Mouse (Mus musculus) forebrain, postnatal 0 days (tissue): ENCODE data around the gene Eif3k. TPM values are rescaled to one million over a fixed set of nuclear protein-coding genes. Genes with fewer than 3 reads are reported as not detected.

Experiments used
- ATAC-seq: fragments of 200-750 bp; cut with Nextera tagmentation; 2 replicates; pipeline ENCODE4 v1.8.0; 2017; ENCODE audit warnings: mild to moderate bottlenecking, moderate library complexity
- DNase-seq: peaks from one replicate; pipeline ENCODE4 v3.0.0-alpha.2; 2015
- H3K27ac ChIP-seq: fragments of 300-500 bp; sonication (generic); 2 replicates; pipeline ENCODE4 v1.5.1; 2014; ENCODE audit warnings: low read depth, mild to moderate bottlenecking, antibody characterized with exemption, low read length, moderate library complexity, mixed read lengths
- H3K27me3 ChIP-seq: fragments of 300-500 bp; sonication (generic); 2 replicates; pipeline ENCODE4 v1.6.1; 2014; ENCODE audit warnings: mild to moderate bottlenecking, low read length, mixed read lengths; ENCODE audit not compliant: insufficient read depth
- H3K36me3 ChIP-seq: fragments of 300-500 bp; sonication (generic); 2 replicates; pipeline ENCODE4 v1.6.1; 2014; ENCODE audit warnings: mild to moderate bottlenecking, moderate library complexity; ENCODE audit not compliant: insufficient read depth
- H3K4me1 ChIP-seq: fragments of 300-500 bp; sonication (generic); 2 replicates; pipeline ENCODE4 v1.6.1; 2014; ENCODE audit warnings: antibody characterized with exemption; ENCODE audit not compliant: insufficient read depth
- H3K4me2 ChIP-seq: fragments of 300-500 bp; sonication (generic); 2 replicates; pipeline ENCODE4 v1.6.1; 2014; ENCODE audit warnings: low read depth, mild to moderate bottlenecking, moderate library complexity
- H3K4me3 ChIP-seq: fragments of 300-500 bp; sonication (generic); 2 replicates; pipeline ENCODE4 v1.5.1; 2014; ENCODE audit warnings: low read depth, low read length, mixed read lengths
- H3K9ac ChIP-seq: fragments of 300-500 bp; sonication (generic); 2 replicates; pipeline ENCODE4 v1.6.1; 2014; ENCODE audit warnings: mild to moderate bottlenecking
- H3K9me3 ChIP-seq: fragments of 300-500 bp; sonication (generic); 2 replicates; pipeline ENCODE4 v1.6.1; 2016; ENCODE audit warnings: low read length
- CTCF ChIP-seq: sonication (generic); IDR thresholded peaks from 2 replicates; pipeline ENCODE4 v1.5.1; 2016; ENCODE audit warnings: antibody characterized with exemption, control low read depth, low read depth
- WGBS: fragments of 180-500 bp; shearing (Covaris S2); extraction: QIAGEN DNeasy Blood & Tissue Kit; methylation state at CpG from one replicate; pipeline ENCODE4 v1.1.7; 2014; 5-methylcytosine and 5-hydroxymethylcytosine counted together
- polyA plus RNA-seq: library from polyadenylated mRNA; unstranded; fragments of >200 nt; fragmentation: Nextera tagmentation; extraction: Ambion mirVana; gene quantifications from 2 replicates; pipeline ENCODE4 v1.2.1, GENCODE M21; 2015
- total RNA-seq: library from RNA; depleted of rRNA; stranded (reverse); fragments of >200 nt; gene quantifications from 2 replicates; pipeline ENCODE4 v1.2.3, GENCODE M21; 2014

Eif3k gene
- total and polyA plus RNA-seq, 2 experiments from 2014 or later, result 318 to 360 TPM

GRCm38 (mm10) chr7:28949298-28949697 lies 32.4 kb downstream of the Eif3k start:
- WGBS, result 82% methylated on average over 2 of the region's 2 CpGs
- Histone ChIP-seq H3K4me3 (no peak overlapping the region), H3K9me3 (no peaks in the 10 kb centered on the region), H3K27ac (no peak overlapping the region), H3K4me1 (peaks cover 17% of the 10 kb centered on the region; the same call in 1 of the 2 replicates), H3K4me2 (no peak overlapping the region), H3K27me3 (no peaks in the 10 kb centered on the region), H3K36me3 (no peaks in the 10 kb centered on the region), H3K9ac (no peak overlapping the region)
- no peak for ATAC-seq
- TF ChIP-seq CTCF, result no peak
- DNase-seq, result no peak

GRCm38 (mm10) chr7:28948746-28949145 lies 32.9 kb downstream of the Eif3k start:
- Histone ChIP-seq H3K4me1 (peaks cover 14% of the 10 kb centered on the region; the same call in 1 of the 2 replicates), H3K36me3 (no peaks in the 10 kb centered on the region), H3K9ac (no peak overlapping the region), H3K4me3 (no peak overlapping the region), H3K4me2 (no peak overlapping the region), H3K27ac (no peak overlapping the region), H3K27me3 (no peaks in the 10 kb centered on the region), H3K9me3 (no peaks in the 10 kb centered on the region)
- 96% methylated on average over 7 of the region's 7 CpGs for WGBS
- TF ChIP-seq CTCF, result no peak
- ATAC-seq, result no peak
- no peak for DNase-seq

- WGBS, result 44% methylated on average over 1 of the region's 1 CpGs
- ATAC-seq (no peak), DNase-seq (no peak)
- Histone ChIP-seq H3K4me2 (no peak overlapping the region), H3K4me3 (no peak overlapping the region), H3K9me3 (no peaks in the 10 kb centered on the region), H3K9ac (no peak overlapping the region), H3K27me3 (no peaks in the 10 kb centered on the region), H3K36me3 (no peaks in the 10 kb centered on the region), H3K4me1 (0 out of 2 replicates have a peak, but pooled peaks cover 12% of the 10 kb centered on the region), H3K27ac (no peak overlapping the region)
- TF ChIP-seq CTCF, result no peak
These were observed 35.4 kb downstream of the Eif3k start for GRCm38 (mm10) chr7:28946271-28946610.

- DNase-seq, result no peak
These were observed 36.0 kb downstream of the Eif3k start for GRCm38 (mm10) chr7:28945416-28946270.

GRCm38 (mm10) chr7:28944756-28945415 lies 36.8 kb downstream of the Eif3k start:
- 22% methylated on average over 6 of the region's 6 CpGs for WGBS
- Histone ChIP-seq H3K36me3 (no peaks in the 10 kb centered on the region), H3K9me3 (no peaks in the 10 kb centered on the region), H3K27ac (0 out of 2 replicates have a peak overlapping the region, but pooled peaks have one; percentile 29), H3K4me2 (no peak overlapping the region), H3K27me3 (no peaks in the 10 kb centered on the region), H3K4me3 (no peak overlapping the region), H3K9ac (no peak overlapping the region), H3K4me1 (0 out of 2 replicates have a peak, but pooled peaks cover 12% of the 10 kb centered on the region)
- TF ChIP-seq CTCF, result no peak
- ATAC-seq (no peak), DNase-seq (no peak)

More at GRCm38 (mm10) chr7:28945416-28946270, 36.0 kb downstream of the Eif3k start:
- Histone ChIP-seq H3K9me3 (no peaks in the 10 kb centered on the region), H3K27me3 (no peaks in the 10 kb centered on the region), H3K4me2 (no peak overlapping the region), H3K4me1 (0 out of 2 replicates have a peak, but pooled peaks cover 12% of the 10 kb centered on the region), H3K27ac (0 out of 2 replicates have a peak overlapping the region, but pooled peaks have one; percentile 29), H3K4me3 (no peak overlapping the region), H3K9ac (no peak overlapping the region), H3K36me3 (no peaks in the 10 kb centered on the region)
- peak; percentile 17; the same call in 1 of the 2 replicates for ATAC-seq
- 23% methylated on average over 10 of the region's 10 CpGs for WGBS
- TF ChIP-seq CTCF, result no peak

GRCm38 (mm10) chr7:28943451-28944180 lies 38.0 kb downstream of the Eif3k start:
- Histone ChIP-seq H3K36me3 (no peaks in the 10 kb centered on the region), H3K4me3 (no peak overlapping the region), H3K9me3 (no peaks in the 10 kb centered on the region), H3K4me1 (0 out of 2 replicates have a peak, but pooled peaks cover 12% of the 10 kb centered on the region), H3K27ac (peak overlapping the region; percentile 66; the same call in 1 of the 2 replicates), H3K4me2 (no peak overlapping the region), H3K9ac (no peak overlapping the region), H3K27me3 (no peaks in the 10 kb centered on the region)
- peak; percentile 65 for DNase-seq
- TF ChIP-seq CTCF, result no peak
- peak; percentile 84 for ATAC-seq
- WGBS, result 61% methylated on average over 5 of the region's 5 CpGs
